ENCODE assay signal across 8 mouse cellular contexts in genomic region chr1:51795586-51796309, GRCm38 (mm10).
DNase-seq lines count a peak whose midpoint lies in the region; ATAC-seq and TF ChIP-seq lines count a peak whose summit lies in the region.
"Had no signal": no experiment of that assay in that cellular context is flagged by ENCODE, and none has a peak within 500 bp of the region (broad histone marks: within the 10 kb centered on the region; RNA-seq: fewer than 3 reads in every experiment).

No protein-coding gene starts in this region.

- no peaks in the 10 kb centered on the region for H3K27me3 ChIP-seq in lung, embryonic 16.5 days (ENCODE audit: control insufficient read depth, insufficient read depth, low read depth, low read length)
- no peaks in the 10 kb centered on the region for H3K27me3 ChIP-seq in embryonic facial prominence, embryonic 10.5 days (replicated peaks; ENCODE audit: low read depth, poor library complexity, severe bottlenecking)
- H3K27me3 ChIP-seq in hindbrain, postnatal 0 days (ENCODE audit: insufficient read depth, low read length): no peaks in the 10 kb centered on the region
- H3K27me3 ChIP-seq: liver, embryonic 13.5 days had no signal

- intact Hi-C loops in heart, postnatal 14 days (cut with DNase I): no loop called here

- no peak overlapping the region for H3K4me3 ChIP-seq in lung, embryonic 16.5 days (ENCODE audit: low read length)
- H3K4me3 ChIP-seq in embryonic facial prominence, embryonic 10.5 days: no peak overlapping the region
- H3K4me3 ChIP-seq in hindbrain, postnatal 0 days (ENCODE audit: low read length): no peak overlapping the region
- H3K4me3 ChIP-seq: liver, embryonic 13.5 days had no signal

- no peak overlapping the region for H3K27ac ChIP-seq in lung, embryonic 16.5 days (ENCODE audit: low read length)
- H3K27ac ChIP-seq in embryonic facial prominence, embryonic 10.5 days (replicated peaks): peak overlapping the region; percentile 35; the same call in 1 of the 2 replicates
- no peak overlapping the region for H3K27ac ChIP-seq in hindbrain, postnatal 0 days
- H3K27ac ChIP-seq: liver, embryonic 13.5 days had no signal

- TF ChIP-seq CTCF in hindbrain, postnatal 0 days (IDR thresholded peaks at IDR 0.05; ENCODE audit: low read depth): no peak

- WGBS in lung, embryonic 16.5 days: 81% methylated on average over 9 of the region's 9 CpGs
- WGBS in embryonic facial prominence, embryonic 10.5 days: 70% methylated on average over 9 of the region's 9 CpGs
- 63% methylated on average over 9 of the region's 9 CpGs for WGBS in hindbrain, postnatal 0 days

- no peak overlapping the region for H3K4me2 ChIP-seq in lung, embryonic 16.5 days (ENCODE audit: low read depth, low read length)
- no peak overlapping the region for H3K4me2 ChIP-seq in hindbrain, postnatal 0 days (ENCODE audit: low read depth, low read length)
- H3K4me2 ChIP-seq: liver, embryonic 13.5 days had no signal

- H3K9ac ChIP-seq in lung, embryonic 16.5 days (ENCODE audit: low read length): no peak overlapping the region
- no peak overlapping the region for H3K9ac ChIP-seq in hindbrain, postnatal 0 days (replicated peaks; ENCODE audit: low read length)
- H3K9ac ChIP-seq: liver, embryonic 13.5 days had no signal

- peaks cover 35% of the 10 kb centered on the region for H3K36me3 ChIP-seq in lung, embryonic 16.5 days (ENCODE audit: control insufficient read depth, insufficient read depth, low read length)
- peaks cover 86% of the 10 kb centered on the region for H3K36me3 ChIP-seq in embryonic facial prominence, embryonic 10.5 days (replicated peaks)
- H3K36me3 ChIP-seq in hindbrain, postnatal 0 days (ENCODE audit: insufficient read depth, low read length): no peaks in the 10 kb centered on the region

- peak; percentile 43; the same call in 1 of the 2 replicates for ATAC-seq in lung, embryonic 16.5 days (ENCODE audit: low read depth)
- ATAC-seq in hindbrain, postnatal 0 days: peak; percentile 47; the same call in 1 of the 2 replicates

- no peak for DNase-seq in lung, postnatal 36 days
- DNase-seq in embryonic facial prominence, embryonic 10.5 days (ENCODE audit: low spot score): peak; percentile 33
- DNase-seq in hindbrain, postnatal 0 days (ENCODE audit: low spot score): peak; percentile 10
- peak; percentile 44 for DNase-seq in retina, embryonic 14.5 days (ENCODE audit: low spot score)
- DNase-seq in kidney, postnatal 10 days: no peak
- no peak for DNase-seq in heart, postnatal 14 days
- DNase-seq: liver, embryonic 13.5 days had no signal

- no peaks in the 10 kb centered on the region for H3K9me3 ChIP-seq in lung, embryonic 16.5 days (ENCODE audit: control insufficient read depth, low read length)
- no peaks in the 10 kb centered on the region for H3K9me3 ChIP-seq in embryonic facial prominence, embryonic 10.5 days
- H3K9me3 ChIP-seq in hindbrain, postnatal 0 days (ENCODE audit: low read length): no peaks in the 10 kb centered on the region
- H3K9me3 ChIP-seq: liver, embryonic 13.5 days had no signal

- no peaks in the 10 kb centered on the region; the same call in 1 of the 2 replicates for H3K4me1 ChIP-seq in lung, embryonic 16.5 days (replicated peaks; ENCODE audit: control insufficient read depth, insufficient read depth, low read length)
- peaks cover 13% of the 10 kb centered on the region for H3K4me1 ChIP-seq in embryonic facial prominence, embryonic 10.5 days
- H3K4me1 ChIP-seq in hindbrain, postnatal 0 days (ENCODE audit: insufficient read depth, low read length): peaks cover 8% of the 10 kb centered on the region; the same call in 1 of the 2 replicates
- H3K4me1 ChIP-seq: liver, embryonic 13.5 days had no signal

Comparison
In these comparisons a context has a peak if more than half of its experiments do, and no peak if none do; other contexts are left out.
1. DNase-seq: peak in embryonic facial prominence, embryonic 10.5 days (single experiment), hindbrain, postnatal 0 days (single experiment) and retina, embryonic 14.5 days (single experiment); none in lung, postnatal 36 days (single experiment), kidney, postnatal 10 days (single experiment) and heart, postnatal 14 days (0 of 2).